Mouse (Mus musculus): ENCODE measurements around the gene Ergic1. TPM values are rescaled to one million over a fixed set of nuclear protein-coding genes. Genes with fewer than 3 reads are reported as not detected.

Ergic1 gene
- polyA plus RNA-seq, 1 experiment from 2014 or later, result 121 TPM

- H3K9ac ChIP-seq, result 0 out of 2 replicates have a peak overlapping the region, but pooled peaks have one; percentile 16
- no peak overlapping the region for H3K4me2 ChIP-seq
- no peaks in the 10 kb centered on the region for H3K9me3 ChIP-seq
- no peaks in the 10 kb centered on the region for H3K27me3 ChIP-seq
- peaks cover 11% of the 10 kb centered on the region for H3K4me1 ChIP-seq
- peaks cover 73% of the 10 kb centered on the region for H3K36me3 ChIP-seq
- 71% methylated on average over 14 of the region's 14 CpGs for WGBS
- H3K4me3 ChIP-seq, result no peak overlapping the region
- peak overlapping the region; percentile 76 for H3K27ac ChIP-seq
- no peak for ATAC-seq (ENCODE audit: insufficient number of reproducible peaks, insufficient read depth, low FRiP score, low TSS enrichment, low read depth)
Measured at GRCm38 (mm10) chr17:26650451-26651363, 89.4 kb downstream of the Ergic1 start.

GRCm38 (mm10) chr17:26658854-26659572 is 97.7 kb downstream of the Ergic1 start:
- Histone ChIP-seq H3K4me3 (no peak overlapping the region), H3K4me1 (peaks cover 9% of the 10 kb centered on the region), H3K9ac (no peak overlapping the region), H3K27ac (no peak overlapping the region), H3K27me3 (no peaks in the 10 kb centered on the region), H3K4me2 (no peak overlapping the region), H3K9me3 (no peaks in the 10 kb centered on the region), H3K36me3 (peaks cover 23% of the 10 kb centered on the region)
- ATAC-seq (ENCODE audit: insufficient number of reproducible peaks, insufficient read depth, low FRiP score, low TSS enrichment, low read depth), result no peak
- WGBS, result 52% methylated on average over 21 of the region's 21 CpGs

GRCm38 (mm10) chr17:26659573-26659915 is 98.3 kb downstream of the Ergic1 start:
- Histone ChIP-seq H3K4me3 (no peak overlapping the region), H3K27me3 (no peaks in the 10 kb centered on the region), H3K4me1 (peaks cover 12% of the 10 kb centered on the region), H3K9me3 (no peaks in the 10 kb centered on the region), H3K4me2 (no peak overlapping the region), H3K27ac (no peak overlapping the region), H3K9ac (no peak overlapping the region), H3K36me3 (peaks cover 17% of the 10 kb centered on the region)
- 77% methylated on average over 3 of the region's 3 CpGs for WGBS
- ATAC-seq (ENCODE audit: insufficient number of reproducible peaks, insufficient read depth, low FRiP score, low TSS enrichment, low read depth), result no peak

- WGBS, result 27% methylated on average over 21 of the region's 21 CpGs
- Histone ChIP-seq H3K27me3 (no peaks in the 10 kb centered on the region), H3K9me3 (no peaks in the 10 kb centered on the region), H3K4me3 (no peak overlapping the region), H3K4me1 (peaks cover 12% of the 10 kb centered on the region), H3K9ac (no peak overlapping the region), H3K4me2 (no peak overlapping the region), H3K36me3 (peaks cover 9% of the 10 kb centered on the region), H3K27ac (no peak overlapping the region)
- ATAC-seq (ENCODE audit: insufficient number of reproducible peaks, insufficient read depth, low FRiP score, low TSS enrichment, low read depth), result no peak
Measured at GRCm38 (mm10) chr17:26660192-26660912, 99.1 kb downstream of the Ergic1 start.

GRCm38 (mm10) chr17:26662204-26662603 is 100.9 kb downstream of the Ergic1 start:
- ATAC-seq (ENCODE audit: insufficient number of reproducible peaks, insufficient read depth, low FRiP score, low TSS enrichment, low read depth), result no peak

GRCm38 (mm10) chr17:26662978-26663683 is 101.8 kb downstream of the Ergic1 start, which contains the start of gene Atp6v0e:
Gene Atp6v0e, plus strand, starts transcription at chr17:26663231.
- peak; percentile 72 for ATAC-seq (ENCODE audit: insufficient number of reproducible peaks, insufficient read depth, low FRiP score, low TSS enrichment, low read depth)
- Histone ChIP-seq H3K36me3 (no peaks in the 10 kb centered on the region), H3K27me3 (no peaks in the 10 kb centered on the region), H3K9me3 (no peaks in the 10 kb centered on the region), H3K4me2 (peak within 1 kb of the TSS; percentile 92), H3K4me1 (peaks cover 9% of the 10 kb centered on the region), H3K4me3 (peak within 1 kb of the TSS; percentile 70), H3K9ac (peak within 1 kb of the TSS; percentile 80), H3K27ac (peak within 1 kb of the TSS; percentile 40)
- whole genome bisulfite sequencing, result 2% methylated on average over 28 of the region's 28 CpGs

More at GRCm38 (mm10) chr17:26662204-26662603, 100.9 kb downstream of the Ergic1 start:
- Histone ChIP-seq H3K27me3 (no peaks in the 10 kb centered on the region), H3K4me1 (peaks cover 9% of the 10 kb centered on the region), H3K27ac (no peak overlapping the region), H3K9me3 (no peaks in the 10 kb centered on the region), H3K9ac (no peak overlapping the region), H3K4me3 (no peak overlapping the region), H3K4me2 (no peak overlapping the region), H3K36me3 (no peaks in the 10 kb centered on the region)
- WGBS, result 88% methylated on average over 5 of the region's 5 CpGs

GRCm38 (mm10) chr17:26665600-26665999 is 104.3 kb downstream of the Ergic1 start:
- no peak for ATAC-seq (ENCODE audit: insufficient number of reproducible peaks, insufficient read depth, low FRiP score, low TSS enrichment, low read depth)
- H3K4me2 ChIP-seq, result no peak overlapping the region
- H3K4me1 ChIP-seq, result peaks cover 9% of the 10 kb centered on the region
- no peak overlapping the region for H3K9ac ChIP-seq
- WGBS, result 83% methylated on average over 4 of the region's 4 CpGs
- H3K36me3 ChIP-seq, result no peaks in the 10 kb centered on the region
- no peaks in the 10 kb centered on the region for H3K9me3 ChIP-seq
- H3K4me3 ChIP-seq, result no peak overlapping the region
- H3K27ac ChIP-seq, result no peak overlapping the region
- no peaks in the 10 kb centered on the region for H3K27me3 ChIP-seq

- WGBS, result 51% methylated on average over 4 of the region's 4 CpGs
- no peak overlapping the region for H3K4me2 ChIP-seq
- H3K4me3 ChIP-seq, result no peak overlapping the region
- no peak overlapping the region for H3K9ac ChIP-seq
- no peaks in the 10 kb centered on the region for H3K27me3 ChIP-seq
- H3K9me3 ChIP-seq, result 0 out of 2 replicates have a peak, but pooled peaks cover 3% of the 10 kb centered on the region
- H3K36me3 ChIP-seq, result no peaks in the 10 kb centered on the region
- H3K27ac ChIP-seq, result no peak overlapping the region
- ATAC-seq (ENCODE audit: insufficient number of reproducible peaks, insufficient read depth, low FRiP score, low TSS enrichment, low read depth), result no peak
- no peaks in the 10 kb centered on the region; the same call in 1 of the 2 replicates for H3K4me1 ChIP-seq
Measured at GRCm38 (mm10) chr17:26671268-26671667, 110.0 kb downstream of the Ergic1 start.

GRCm38 (mm10) chr17:26675845-26676244 is 114.6 kb downstream of the Ergic1 start:
- peaks cover 19% of the 10 kb centered on the region for H3K4me1 ChIP-seq
- 23% methylated on average over 7 of the region's 7 CpGs for WGBS
- ATAC-seq (ENCODE audit: insufficient number of reproducible peaks, insufficient read depth, low FRiP score, low TSS enrichment, low read depth), result no peak; the same call in 1 of the 2 replicates
- H3K4me2 ChIP-seq, result peak overlapping the region; percentile 71
- no peaks in the 10 kb centered on the region for H3K27me3 ChIP-seq
- no peak overlapping the region; the same call in 1 of the 2 replicates for H3K27ac ChIP-seq
- peak overlapping the region; percentile 91 for H3K4me3 ChIP-seq
- H3K36me3 ChIP-seq, result peaks cover 8% of the 10 kb centered on the region; the same call in 1 of the 2 replicates
- H3K9me3 ChIP-seq, result 0 out of 2 replicates have a peak, but pooled peaks cover 3% of the 10 kb centered on the region
- peak overlapping the region; percentile 82 for H3K9ac ChIP-seq

GRCm38 (mm10) chr17:26676252-26676615 is 114.9 kb downstream of the Ergic1 start:
- ATAC-seq (ENCODE audit: insufficient number of reproducible peaks, insufficient read depth, low FRiP score, low TSS enrichment, low read depth), result peak; percentile 87
- H3K9ac ChIP-seq, result peak overlapping the region; percentile 82
- under 1% methylated on average over 30 of the region's 30 CpGs for WGBS

More at GRCm38 (mm10) chr17:26676252-26676615, 114.9 kb downstream of the Ergic1 start:
- Histone ChIP-seq H3K27me3 (no peaks in the 10 kb centered on the region), H3K4me2 (peak overlapping the region; percentile 71), H3K27ac (peak overlapping the region; percentile 88), H3K36me3 (peaks cover 10% of the 10 kb centered on the region; the same call in 1 of the 2 replicates), H3K4me3 (peak overlapping the region; percentile 91), H3K4me1 (peaks cover 19% of the 10 kb centered on the region), H3K9me3 (0 out of 2 replicates have a peak, but pooled peaks cover 3% of the 10 kb centered on the region)
